Mouse (Mus musculus) ES-E14 (cell line): ENCODE results near the gene C1qtnf6. TPM values are rescaled to one million over a fixed set of nuclear protein-coding genes. Genes with fewer than 3 reads are reported as not detected.
A peak's percentile ranks its signal among the peaks of the same experiment; 100 is the strongest.

Source experiments
- DNase-seq: peaks from one replicate; pipeline ENCODE4 v3.0.0-alpha.2; 2013; ENCODE audit warnings: low read depth, low spot score
- H3K27ac ChIP-seq: 2 replicates; pipeline ENCODE4 v1.5.1; 2012; ENCODE audit warnings: low read depth, mild to moderate bottlenecking, low read length, moderate library complexity, mixed read lengths; ENCODE audit not compliant: poor library complexity, insufficient read depth, severe bottlenecking
- H3K36me3 ChIP-seq: 2 replicates; pipeline ENCODE4 v1.6.1; 2012; ENCODE audit warnings: mild to moderate bottlenecking, low read length, moderate library complexity, mixed read lengths; ENCODE audit not compliant: control insufficient read depth, poor library complexity, insufficient read depth, severe bottlenecking
- H3K4me1 ChIP-seq, 2 experiments: fragments of 150-350 bp in 1 of 2; sonication (generic) in 1 of 2; 2 replicates each; pipeline ENCODE4 v1.6.1; 2012; ENCODE audit warnings: low read length in 2 of 2, mild to moderate bottlenecking in 1 of 2, mixed read lengths in 1 of 2; ENCODE audit not compliant: control insufficient read depth in 2 of 2, insufficient read depth in 2 of 2, poor library complexity in 1 of 2
- H3K4me3 ChIP-seq, 2 experiments: fragments of 150-350 bp in 1 of 2; sonication (generic) in 1 of 2; 2 replicates each; pipeline ENCODE4 v1.5.1; 2012; ENCODE audit warnings: low read length in 2 of 2, low read depth in 1 of 2, mild to moderate bottlenecking in 1 of 2, mixed read lengths in 1 of 2; ENCODE audit not compliant: insufficient read depth in 1 of 2, poor library complexity in 1 of 2, severe bottlenecking in 1 of 2
- H3K9ac ChIP-seq: 2 replicates; pipeline ENCODE4 v1.6.1; 2012; ENCODE audit warnings: low read depth, mild to moderate bottlenecking, low read length, mixed read lengths; ENCODE audit not compliant: poor library complexity, insufficient read depth, severe bottlenecking
- H3K9me3 ChIP-seq: fragments of 150-350 bp; sonication (generic); 2 replicates; pipeline ENCODE4 v1.6.1; 2012; ENCODE audit warnings: low read depth, mild to moderate bottlenecking, low read length; ENCODE audit not compliant: control insufficient read depth, insufficient read depth
- CHD2 ChIP-seq: IDR thresholded peaks from 2 replicates; pipeline ENCODE4 v1.6.1; 2014; ENCODE audit warnings: mild to moderate bottlenecking, low read depth, low read length, inconsistent platforms
- HCFC1 ChIP-seq: IDR thresholded peaks from 2 replicates; pipeline ENCODE4 v1.6.1; 2012; ENCODE audit warnings: low read length, inconsistent platforms, borderline replicate concordance; ENCODE audit not compliant: insufficient read depth
- MAFK ChIP-seq: IDR thresholded peaks from 2 replicates; pipeline ENCODE4 v1.6.1; 2014; ENCODE audit warnings: mild to moderate bottlenecking, low read depth, low read length, inconsistent platforms; ENCODE audit not compliant: insufficient read depth
- ZC3H11A ChIP-seq: IDR thresholded peaks from 2 replicates; pipeline ENCODE4 v1.6.1; 2012; ENCODE audit warnings: low read depth, mild to moderate bottlenecking, inconsistent platforms, low read length, borderline replicate concordance
- ZNF384 ChIP-seq: IDR thresholded peaks from 2 replicates; pipeline ENCODE4 v1.6.1; 2012; ENCODE audit warnings: low read depth, low read length, inconsistent platforms
- in situ Hi-C, 2 experiments: fragments of 600-800 bp; cut with MboI; formaldehyde crosslinking; loops; one replicate each; pipeline ENCODE4 v1.15.1; 2025; ENCODE audit warnings: low sequenced_read_pairs in 2 of 2, inconsistent platforms in 1 of 2; ENCODE audit not compliant: unreplicated experiment in 2 of 2
- total RNA-seq: library from RNA; depleted of rRNA; stranded (reverse); fragments of 300-350 nt; gene quantifications from 2 replicates; pipeline ENCODE4 v1.2.3, GENCODE M21; 2012

Gene C1qtnf6
- total RNA-seq, 1 experiment: 1.8 TPM

GRCm38 (mm10) chr15:78547415-78548335 is 16.5 kb upstream of the C1qtnf6 start:
- H3K27ac ChIP-seq: peak overlapping the region; percentile 37; the same call in 1 of the 2 replicates
- H3K4me1 ChIP-seq: peaks cover 8 to 24% of the 10 kb centered on the region in 2 experiments
- no peak overlapping the region for H3K4me3 ChIP-seq
- peak; percentile 52; the same call in 1 of the 2 replicates for TF ChIP-seq ZC3H11A
- no peak for TF ChIP-seq HCFC1
- H3K36me3 ChIP-seq: no peaks in the 10 kb centered on the region
- peak overlapping the region; percentile 21; the same call in 1 of the 2 replicates for H3K9ac ChIP-seq
- DNase-seq: no peak
- H3K9me3 ChIP-seq: no peaks in the 10 kb centered on the region
- in situ Hi-C loops: no loop called here

GRCm38 (mm10) chr15:78546060-78546459 is 14.8 kb upstream of the C1qtnf6 start:
- no peak for DNase-seq
- Histone ChIP-seq H3K9me3 (no peaks in the 10 kb centered on the region), H3K9ac (no peak overlapping the region), H3K4me3 (no peak overlapping the region), H3K27ac (no peak overlapping the region), H3K4me1 (peaks cover 8 to 24% of the 10 kb centered on the region in 2 experiments), H3K36me3 (no peaks in the 10 kb centered on the region)
- in situ Hi-C loops: no loop called here
- TF ChIP-seq ZC3H11A: no peak
- TF ChIP-seq ZNF384: no peak
- no peak for TF ChIP-seq HCFC1

GRCm38 (mm10) chr15:78544561-78545001 is 13.4 kb upstream of the C1qtnf6 start, which contains the start of gene Sstr3:
Gene Sstr3 (minus strand): TSS chr15:78544685.
- H3K4me3 ChIP-seq: no peak within 1 kb of the TSS
- H3K9me3 ChIP-seq: no peaks in the 10 kb centered on the region
- no peak within 1 kb of the TSS for H3K27ac ChIP-seq
- H3K36me3 ChIP-seq: no peaks in the 10 kb centered on the region
- peaks cover 8 to 24% of the 10 kb centered on the region in 2 experiments for H3K4me1 ChIP-seq
- DNase-seq: no peak
- peak within 1 kb of the TSS; percentile 25; the same call in 1 of the 2 replicates for H3K9ac ChIP-seq
- in situ Hi-C loops: no loop called here
- TF ChIP-seq ZNF384 (no peak), HCFC1 (no peak), ZC3H11A (no peak), MAFK (no peak)

- Histone ChIP-seq H3K4me3 (no peak overlapping the region), H3K9me3 (no peaks in the 10 kb centered on the region), H3K36me3 (no peaks in the 10 kb centered on the region), H3K9ac (no peak overlapping the region), H3K4me1 (peaks cover 8 to 21% of the 10 kb centered on the region in 2 experiments), H3K27ac (no peak overlapping the region)
- in situ Hi-C loops: no loop called here
- TF ChIP-seq MAFK: no peak
- TF ChIP-seq ZC3H11A: no peak
- no peak for TF ChIP-seq ZNF384
- no peak for TF ChIP-seq HCFC1
- TF ChIP-seq CHD2: no peak
- no peak for DNase-seq
Observed at GRCm38 (mm10) chr15:78544041-78544440, 12.8 kb upstream of the C1qtnf6 start.
